Mouse (Mus musculus): ENCODE measurements around the gene Prdx6. TPM values are rescaled to one million over a fixed set of nuclear protein-coding genes. Genes with fewer than 3 reads are reported as not detected.
A peak's percentile ranks its signal among the peaks of the same experiment; 100 is the strongest.

Prdx6 gene
- 345 and 360 TPM in 2 replicates for polyA plus RNA-seq (2015; fragmentation: Nextera tagmentation; extraction: Ambion mirVana)

GRCm38 (mm10) chr1:161250604-161251416 lies at the start of gene Prdx6:
Prdx6 (minus strand) TSS chr1:161251219.
- Histone ChIP-seq H3K4me3 (peak within 1 kb of the TSS; percentile 65), H3K9ac (peak within 1 kb of the TSS; percentile 84), H3K36me3 (ENCODE audit: poor library complexity, severe bottlenecking) (peaks cover 8% of the 10 kb centered on the region), H3K27me3 (peaks cover 14% of the 10 kb centered on the region; the same call in 1 of the 2 replicates), H3K27ac (peak within 1 kb of the TSS; percentile 20; the same call in 1 of the 2 replicates), H3K9me3 (replicated peaks) (no peaks in the 10 kb centered on the region), H3K4me1 (peaks cover 32% of the 10 kb centered on the region), H3K4me2 (peak within 1 kb of the TSS; percentile 93)
- peak; percentile 97 for ATAC-seq
- under 1% methylated on average over 61 of the region's 66 CpGs for WGBS

- Histone ChIP-seq H3K4me1 (no peaks in the 10 kb centered on the region), H3K4me3 (no peak overlapping the region), H3K27me3 (no peaks in the 10 kb centered on the region), H3K27ac (no peak overlapping the region), H3K9me3 (replicated peaks) (0 out of 2 replicates have a peak, but pooled peaks cover 3% of the 10 kb centered on the region), H3K36me3 (ENCODE audit: poor library complexity, severe bottlenecking) (no peaks in the 10 kb centered on the region), H3K9ac (no peak overlapping the region), H3K4me2 (no peak overlapping the region)
- no peak for ATAC-seq
- 52% methylated on average over 12 of the region's 12 CpGs for WGBS
Observed at GRCm38 (mm10) chr1:161288256-161288655, 37.2 kb upstream of the Prdx6 start.

GRCm38 (mm10) chr1:161286726-161287310 lies 35.8 kb upstream of the Prdx6 start:
- H3K27me3 ChIP-seq = no peaks in the 10 kb centered on the region
- no peaks in the 10 kb centered on the region for H3K4me1 ChIP-seq
- H3K4me3 ChIP-seq = no peak overlapping the region
- no peaks in the 10 kb centered on the region for H3K36me3 ChIP-seq (ENCODE audit: poor library complexity, severe bottlenecking)
- H3K4me2 ChIP-seq = peak overlapping the region; percentile 20; the same call in 1 of the 2 replicates
- peak; percentile 78 for ATAC-seq
- 19% methylated on average over 11 of the region's 11 CpGs for WGBS
- no peak overlapping the region for H3K27ac ChIP-seq
- H3K9me3 ChIP-seq (replicated peaks) = 0 out of 2 replicates have a peak, but pooled peaks cover 3% of the 10 kb centered on the region
- H3K9ac ChIP-seq = no peak overlapping the region

GRCm38 (mm10) chr1:161281054-161281688 lies 30.2 kb upstream of the Prdx6 start:
- H3K4me2 ChIP-seq = no peak overlapping the region
- H3K36me3 ChIP-seq (ENCODE audit: poor library complexity, severe bottlenecking) = no peaks in the 10 kb centered on the region
- H3K9me3 ChIP-seq (replicated peaks) = no peaks in the 10 kb centered on the region
- H3K27me3 ChIP-seq = no peaks in the 10 kb centered on the region
- H3K9ac ChIP-seq = no peak overlapping the region
- WGBS = 76% methylated on average over 3 of the region's 3 CpGs
- no peak overlapping the region for H3K4me3 ChIP-seq
- H3K27ac ChIP-seq = no peak overlapping the region
- ATAC-seq = no peak
- H3K4me1 ChIP-seq = no peaks in the 10 kb centered on the region

- H3K9me3 ChIP-seq (replicated peaks) = no peaks in the 10 kb centered on the region
- H3K4me2 ChIP-seq = no peak overlapping the region
- no peak overlapping the region for H3K27ac ChIP-seq
- no peaks in the 10 kb centered on the region for H3K36me3 ChIP-seq (ENCODE audit: poor library complexity, severe bottlenecking)
- no peak overlapping the region for H3K9ac ChIP-seq
- no peak overlapping the region for H3K4me3 ChIP-seq
- no peak for ATAC-seq
- no peaks in the 10 kb centered on the region; the same call in 1 of the 2 replicates for H3K4me1 ChIP-seq
- no peaks in the 10 kb centered on the region for H3K27me3 ChIP-seq
- 78% methylated on average over 6 of the region's 6 CpGs for WGBS
Observed at GRCm38 (mm10) chr1:161279244-161279908, 28.4 kb upstream of the Prdx6 start.

- Histone ChIP-seq H3K4me2 (no peak overlapping the region), H3K36me3 (ENCODE audit: poor library complexity, severe bottlenecking) (no peaks in the 10 kb centered on the region), H3K27me3 (no peaks in the 10 kb centered on the region), H3K4me3 (no peak overlapping the region), H3K27ac (no peak overlapping the region), H3K9ac (no peak overlapping the region), H3K9me3 (replicated peaks) (no peaks in the 10 kb centered on the region), H3K4me1 (no peaks in the 10 kb centered on the region; the same call in 1 of the 2 replicates)
- WGBS = 6% methylated on average over 1 of the region's 1 CpGs
- ATAC-seq = peak; percentile 87
Observed at GRCm38 (mm10) chr1:161273486-161273885, 22.5 kb upstream of the Prdx6 start.

GRCm38 (mm10) chr1:161271461-161271810 lies 20.4 kb upstream of the Prdx6 start:
- no peak for ATAC-seq
- Histone ChIP-seq H3K9ac (no peak overlapping the region), H3K4me3 (no peak overlapping the region), H3K9me3 (replicated peaks) (no peaks in the 10 kb centered on the region), H3K27ac (no peak overlapping the region), H3K4me2 (no peak overlapping the region), H3K4me1 (no peaks in the 10 kb centered on the region; the same call in 1 of the 2 replicates), H3K27me3 (no peaks in the 10 kb centered on the region), H3K36me3 (ENCODE audit: poor library complexity, severe bottlenecking) (no peaks in the 10 kb centered on the region)
- 63% methylated on average over 2 of the region's 2 CpGs for WGBS

- H3K27ac ChIP-seq = no peak overlapping the region
- H3K36me3 ChIP-seq (ENCODE audit: poor library complexity, severe bottlenecking) = no peaks in the 10 kb centered on the region
- no peak overlapping the region for H3K9ac ChIP-seq
- ATAC-seq = no peak
- no peak overlapping the region for H3K4me3 ChIP-seq
- no peaks in the 10 kb centered on the region for H3K27me3 ChIP-seq
- no peaks in the 10 kb centered on the region for H3K9me3 ChIP-seq (replicated peaks)
- 81% methylated on average over 4 of the region's 4 CpGs for WGBS
- H3K4me2 ChIP-seq = no peak overlapping the region
- no peaks in the 10 kb centered on the region; the same call in 1 of the 2 replicates for H3K4me1 ChIP-seq
Observed at GRCm38 (mm10) chr1:161270776-161271460, 19.9 kb upstream of the Prdx6 start.

GRCm38 (mm10) chr1:161269346-161269745 lies 18.3 kb upstream of the Prdx6 start:
- no peak overlapping the region for H3K27ac ChIP-seq
- H3K4me1 ChIP-seq = no peaks in the 10 kb centered on the region; the same call in 1 of the 2 replicates
- H3K9ac ChIP-seq = no peak overlapping the region
- H3K4me2 ChIP-seq = no peak overlapping the region
- no peaks in the 10 kb centered on the region for H3K27me3 ChIP-seq
- H3K9me3 ChIP-seq (replicated peaks) = no peaks in the 10 kb centered on the region
- ATAC-seq = 0 out of 2 replicates have a peak, but pooled peaks have one; percentile 54
- no peak overlapping the region for H3K4me3 ChIP-seq
- 72% methylated on average over 4 of the region's 4 CpGs for WGBS
- H3K36me3 ChIP-seq (ENCODE audit: poor library complexity, severe bottlenecking) = no peaks in the 10 kb centered on the region

GRCm38 (mm10) chr1:161268884-161269283 lies 17.9 kb upstream of the Prdx6 start:
- WGBS = 71% methylated on average over 5 of the region's 5 CpGs
- no peak overlapping the region for H3K27ac ChIP-seq
- no peak overlapping the region for H3K4me3 ChIP-seq
- no peaks in the 10 kb centered on the region for H3K9me3 ChIP-seq (replicated peaks)
- ATAC-seq = no peak
- no peak overlapping the region for H3K9ac ChIP-seq
- H3K4me2 ChIP-seq = no peak overlapping the region
- H3K36me3 ChIP-seq (ENCODE audit: poor library complexity, severe bottlenecking) = no peaks in the 10 kb centered on the region
- no peaks in the 10 kb centered on the region for H3K27me3 ChIP-seq
- H3K4me1 ChIP-seq = no peaks in the 10 kb centered on the region

GRCm38 (mm10) chr1:161268116-161268515 lies 17.1 kb upstream of the Prdx6 start:
- H3K27me3 ChIP-seq = no peaks in the 10 kb centered on the region
- H3K9me3 ChIP-seq (replicated peaks) = no peaks in the 10 kb centered on the region
- no peak overlapping the region for H3K4me2 ChIP-seq
- no peak overlapping the region for H3K27ac ChIP-seq
- no peak for ATAC-seq
- no peaks in the 10 kb centered on the region for H3K4me1 ChIP-seq
- 59% methylated on average over 7 of the region's 7 CpGs for WGBS
- H3K4me3 ChIP-seq = no peak overlapping the region
- H3K36me3 ChIP-seq (ENCODE audit: poor library complexity, severe bottlenecking) = no peaks in the 10 kb centered on the region
- no peak overlapping the region for H3K9ac ChIP-seq
